Comparison of ENCODE assay signal across 9 mouse cellular contexts in genomic region chr9:106476002-106476923, GRCm38 (mm10). TPM values are rescaled to one million over a fixed set of nuclear protein-coding genes. Genes with fewer than 3 reads are reported as not detected.
DNase-seq lines count a peak whose midpoint lies in the region; ATAC-seq and TF ChIP-seq lines count a peak whose summit lies in the region.
"Had no signal": no experiment of that assay in that cellular context is flagged by ENCODE, and none has a peak within 500 bp of the region (broad histone marks: within the 10 kb centered on the region; RNA-seq: fewer than 3 reads in every experiment).

No protein-coding gene starts in this region.

- no peak for TF ChIP-seq CTCF in G1E (IDR thresholded peaks at IDR 0.05; ENCODE audit: low read depth, low read length)
- no peak for TF ChIP-seq CTCF in embryonic fibroblast, embryonic 13.5 days (IDR thresholded peaks at IDR 0.05; ENCODE audit: borderline replicate concordance, insufficient read depth, low read length)

- H3K9ac ChIP-seq in heart, embryonic 12.5 days, result peak overlapping the region; percentile 50; the same call in 1 of the 2 replicates
- H3K9ac ChIP-seq in kidney, embryonic 14.5 days (ENCODE audit: low read depth, low read length), result peak overlapping the region; percentile 47; the same call in 1 of the 2 replicates

- DNase-seq in A20 (ENCODE audit: low read depth, low spot score) (peak; percentile 88), G1E (ENCODE audit: low spot score) (peak; percentile 63)
- DNase-seq in lung, postnatal 36 days, result peak; percentile 84
- peak; percentile 36 to 74 for DNase-seq in spleen, postnatal 10 days (ENCODE audit: low spot score in 2 of 2)
- DNase-seq in retina, embryonic 14.5 days (ENCODE audit: low spot score), result no peak

- peak overlapping the region; percentile 93 for H3K4me2 ChIP-seq in heart, embryonic 12.5 days
- peak overlapping the region; percentile 32 for H3K4me2 ChIP-seq in kidney, embryonic 14.5 days (replicated peaks; ENCODE audit: low read depth, low read length)

- H3K4me3 ChIP-seq in G1E (ENCODE audit: low read depth, low read length), result peak overlapping the region; percentile 82; the same call in 1 of the 2 replicates
- peak overlapping the region; percentile 53 for H3K4me3 ChIP-seq in embryonic fibroblast, embryonic 13.5 days (ENCODE audit: insufficient read depth, low read length)
- peak overlapping the region; percentile 77 for H3K4me3 ChIP-seq in heart, embryonic 12.5 days
- 0 out of 2 replicates have a peak overlapping the region, but pooled peaks have one; percentile 11 for H3K4me3 ChIP-seq in kidney, embryonic 14.5 days (ENCODE audit: low read length)

- no peak for ATAC-seq in G1E (ENCODE audit: extremely low read depth, insufficient number of reproducible peaks, low FRiP score, poor library complexity, severe bottlenecking)
- ATAC-seq in heart, embryonic 12.5 days (ENCODE audit: insufficient number of reproducible peaks, low FRiP score), result peak; percentile 12
- ATAC-seq in kidney, embryonic 14.5 days (ENCODE audit: low FRiP score, low TSS enrichment), result peak; percentile 36

- H3K4me1 ChIP-seq in G1E (ENCODE audit: insufficient read depth, low read depth, low read length), result peaks cover 65% of the 10 kb centered on the region
- peaks cover 9% of the 10 kb centered on the region for H3K4me1 ChIP-seq in embryonic fibroblast, embryonic 13.5 days (ENCODE audit: control insufficient read depth, insufficient read depth, low read length)
- peaks cover 48% of the 10 kb centered on the region for H3K4me1 ChIP-seq in heart, embryonic 12.5 days (replicated peaks)
- peaks cover 26% of the 10 kb centered on the region for H3K4me1 ChIP-seq in kidney, embryonic 14.5 days (ENCODE audit: control insufficient read depth, insufficient read depth, low read length)

- 28% methylated on average over 16 of the region's 16 CpGs for WGBS in heart, embryonic 12.5 days
- 30% methylated on average over 16 of the region's 16 CpGs for WGBS in kidney, embryonic 14.5 days

- no peaks in the 10 kb centered on the region for H3K9me3 ChIP-seq in G1E (replicated peaks)
- H3K9me3 ChIP-seq in heart, embryonic 12.5 days (replicated peaks), result no peaks in the 10 kb centered on the region
- no peaks in the 10 kb centered on the region for H3K9me3 ChIP-seq in kidney, embryonic 14.5 days (ENCODE audit: control insufficient read depth, low read length)

- H3K36me3 ChIP-seq in G1E (replicated peaks), result peaks cover 28% of the 10 kb centered on the region
- peaks cover 11% of the 10 kb centered on the region for H3K36me3 ChIP-seq in heart, embryonic 12.5 days
- peaks cover 11% of the 10 kb centered on the region for H3K36me3 ChIP-seq in kidney, embryonic 14.5 days (ENCODE audit: control insufficient read depth, insufficient read depth, low read length)

- H3K27ac ChIP-seq in embryonic fibroblast, embryonic 13.5 days (ENCODE audit: insufficient read depth, low read length), result peak overlapping the region; percentile 99
- no peak overlapping the region for H3K27ac ChIP-seq in heart, embryonic 12.5 days (ENCODE audit: poor library complexity, severe bottlenecking)
- peak overlapping the region; percentile 67; the same call in 1 of the 2 replicates for H3K27ac ChIP-seq in kidney, embryonic 14.5 days (ENCODE audit: low read depth, low read length)

- H3K27me3 ChIP-seq in G1E (ENCODE audit: insufficient read depth, low read length), result peaks cover 21% of the 10 kb centered on the region
- no peaks in the 10 kb centered on the region for H3K27me3 ChIP-seq in heart, embryonic 12.5 days (replicated peaks)
- no peaks in the 10 kb centered on the region for H3K27me3 ChIP-seq in kidney, embryonic 14.5 days (ENCODE audit: control insufficient read depth, insufficient read depth, low read length)

- peak; percentile 67 for TF ChIP-seq POLR2A in embryonic fibroblast, embryonic 13.5 days (IDR thresholded peaks at IDR 0.05; ENCODE audit: low read depth, low read length)

RNA-seq across cellular contexts. Expression of gene Parp3, which starts 0.5 kb away (rescaled TPM):
- 3.5 TPM in 1 of 2 replicates, not detected in the other for total RNA-seq in G1E (2014; fragmentation: Nextera tagmentation)
- total RNA-seq in G1E (2017), result 2.8 and 3.2 TPM in 2 replicates
- polyA plus RNA-seq in G1E (2012), result 0.48 and 0.85 TPM in 2 replicates
- polyA plus RNA-seq in embryonic fibroblast, embryonic 13.5 days (2011; ENCODE audit: insufficient read length, low read depth, missing spikeins), result 99.0 and 131 TPM in 2 replicates
- polyA plus RNA-seq in heart, embryonic 12.5 days (2016; fragmentation: Nextera tagmentation; extraction: Ambion mirVana), result 1.0 and 1.6 TPM in 2 replicates
- polyA plus RNA-seq in kidney, embryonic 14.5 days (2014; fragmentation: Nextera tagmentation; extraction: Ambion mirVana), result 1.9 and 2.7 TPM in 2 replicates

RNA-seq across cellular contexts. Expression of gene Rrp9, which starts 0.5 kb away (rescaled TPM):
- total RNA-seq in G1E (2014; fragmentation: Nextera tagmentation), result 25.7 and 45.8 TPM in 2 replicates
- total RNA-seq in G1E (2017), result 32.6 and 39.2 TPM in 2 replicates
- polyA plus RNA-seq in G1E (2012), result 357 and 455 TPM in 2 replicates
- polyA plus RNA-seq in embryonic fibroblast, embryonic 13.5 days (2011; ENCODE audit: insufficient read length, low read depth, missing spikeins), result 28.0 and 34.8 TPM in 2 replicates
- 32.5 and 34.5 TPM in 2 replicates for polyA plus RNA-seq in heart, embryonic 12.5 days (2016; fragmentation: Nextera tagmentation; extraction: Ambion mirVana)
- polyA plus RNA-seq in kidney, embryonic 14.5 days (2014; fragmentation: Nextera tagmentation; extraction: Ambion mirVana), result 43.8 and 49.3 TPM in 2 replicates

RNA-seq across cellular contexts. Expression of gene Gpr62, which starts 10.5 kb away (rescaled TPM):
- total RNA-seq in G1E (2014; fragmentation: Nextera tagmentation) (not detected in 2 replicates), G1E (2017) (not detected in 2 replicates)
- not detected in 2 replicates for polyA plus RNA-seq in G1E (2012)
- not detected in 2 replicates for polyA plus RNA-seq in embryonic fibroblast, embryonic 13.5 days (2011; ENCODE audit: insufficient read length, low read depth, missing spikeins)
- polyA plus RNA-seq in heart, embryonic 12.5 days (2016; fragmentation: Nextera tagmentation; extraction: Ambion mirVana), result 0.41 and 0.46 TPM in 2 replicates
- polyA plus RNA-seq in kidney, embryonic 14.5 days (2014; fragmentation: Nextera tagmentation; extraction: Ambion mirVana), result 0.37 and 0.66 TPM in 2 replicates

RNA-seq across cellular contexts. Expression of gene Pcbp4, which starts 23.2 kb away (rescaled TPM):
- total RNA-seq in G1E (2014; fragmentation: Nextera tagmentation), result 9.2 and 9.9 TPM in 2 replicates
- 2.8 and 3.0 TPM in 2 replicates for total RNA-seq in G1E (2017)
- 18.9 and 22.1 TPM in 2 replicates for polyA plus RNA-seq in G1E (2012)
- polyA plus RNA-seq in embryonic fibroblast, embryonic 13.5 days (2011; ENCODE audit: insufficient read length, low read depth, missing spikeins), result 115 and 119 TPM in 2 replicates
- polyA plus RNA-seq in heart, embryonic 12.5 days (2016; fragmentation: Nextera tagmentation; extraction: Ambion mirVana), result 96.9 and 109 TPM in 2 replicates
- polyA plus RNA-seq in kidney, embryonic 14.5 days (2014; fragmentation: Nextera tagmentation; extraction: Ambion mirVana), result 129 and 147 TPM in 2 replicates

RNA-seq across cellular contexts. Expression of gene Iqcf1, which starts 23.5 kb away (rescaled TPM):
- not detected in 2 replicates for total RNA-seq in G1E (2014; fragmentation: Nextera tagmentation)
- not detected in 2 replicates for total RNA-seq in G1E (2017)
- not detected in 2 replicates for polyA plus RNA-seq in G1E (2012)
- not detected in 2 replicates for polyA plus RNA-seq in embryonic fibroblast, embryonic 13.5 days (2011; ENCODE audit: insufficient read length, low read depth, missing spikeins)
- not detected in 2 replicates for polyA plus RNA-seq in heart, embryonic 12.5 days (2016; fragmentation: Nextera tagmentation; extraction: Ambion mirVana)
- polyA plus RNA-seq in kidney, embryonic 14.5 days (2014; fragmentation: Nextera tagmentation; extraction: Ambion mirVana), result not detected in 2 replicates
- total RNA-seq: layer of hippocampus, postnatal 10 days had no signal

Comparison
In these comparisons a context has a peak if more than half of its experiments do, and no peak if none do; other contexts are left out.
1. H3K4me3 ChIP-seq: peak in every context shown above with its lines; median percentile 82 in G1E; 77 in heart, embryonic 12.5 days; 53 in embryonic fibroblast, embryonic 13.5 days; 11 in kidney, embryonic 14.5 days.
2. RNA of gene Parp3, which starts 0.5 kb away (polyA plus RNA-seq): 99.0 to 131 TPM in embryonic fibroblast, embryonic 13.5 days; 1.9 to 2.7 TPM in kidney, embryonic 14.5 days, 1.0 to 1.6 TPM in heart, embryonic 12.5 days and 0.48 to 0.85 TPM in G1E; every median in the first group is over 10 times any median in the second.